Comparison of ENCODE assay signal across 8 mouse cellular contexts in the genomic region with DNA sequence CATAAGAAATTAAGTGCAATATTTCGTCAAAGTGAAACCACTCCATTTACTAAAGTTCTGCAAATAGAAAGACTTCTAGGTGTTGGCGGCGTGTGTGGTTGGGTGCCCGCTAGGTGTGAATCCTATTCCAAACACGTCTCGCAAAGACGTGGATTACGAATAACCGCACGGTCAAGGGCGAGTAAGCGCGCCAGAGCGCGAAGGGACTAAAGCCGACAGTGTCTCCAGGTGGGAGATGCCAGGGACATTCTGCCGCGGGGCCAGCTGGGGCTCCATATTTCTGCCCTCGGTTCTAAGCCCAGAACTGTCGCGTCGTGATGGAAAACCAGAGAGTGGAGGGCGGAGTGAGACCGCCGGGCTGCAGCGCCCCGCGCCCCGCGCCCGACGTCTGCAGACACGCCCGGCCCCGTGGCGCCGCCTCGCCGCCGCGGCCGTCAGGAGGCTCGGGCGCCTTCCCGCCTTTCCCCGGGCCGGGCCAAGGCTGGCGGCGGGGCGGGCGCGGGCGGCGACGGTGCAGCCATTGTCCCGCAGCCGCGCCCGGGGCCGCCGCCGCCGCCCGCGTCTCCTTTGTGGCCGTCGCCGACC. TPM values are rescaled to one million over a fixed set of nuclear protein-coding genes. Genes with fewer than 3 reads are reported as not detected.
DNase-seq lines count a peak whose midpoint lies in the region; ATAC-seq and TF ChIP-seq lines count a peak whose summit lies in the region.

No protein-coding gene starts in this region.

- H3K9ac ChIP-seq in midbrain, postnatal 0 days (replicated peaks; ENCODE audit: low read length, poor library complexity, severe bottlenecking) = peak overlapping the region; percentile 92
- H3K9ac ChIP-seq in stomach, embryonic 16.5 days (ENCODE audit: low read length) = peak overlapping the region; percentile 95

- peak overlapping the region; percentile 58 for H3K4me2 ChIP-seq in midbrain, postnatal 0 days (ENCODE audit: low read depth, low read length, poor library complexity, severe bottlenecking)
- H3K4me2 ChIP-seq in stomach, embryonic 16.5 days (ENCODE audit: low read depth, low read length) = peak overlapping the region; percentile 86

- no peaks in the 10 kb centered on the region for H3K9me3 ChIP-seq in midbrain, postnatal 0 days (ENCODE audit: low read length)
- no peaks in the 10 kb centered on the region for H3K9me3 ChIP-seq in stomach, embryonic 16.5 days (replicated peaks; ENCODE audit: control insufficient read depth, low read length)

- TF ChIP-seq POLR2A in kidney, adult 2 months (IDR thresholded peaks at IDR 0.05; ENCODE audit: low read depth, low read length) = no peak

- TF ChIP-seq CTCF in kidney, adult 2 months (conservative IDR thresholded peaks at IDR 0.05; ENCODE audit: insufficient read depth, insufficient read length, low read depth, low read length) = no peak
- peak; percentile 30 for TF ChIP-seq CTCF in midbrain, postnatal 0 days (IDR thresholded peaks at IDR 0.05)

- DNase-seq in 3134 (ENCODE audit: extremely low read depth, insufficient read length, low spot score) = peak; percentile 78
- DNase-seq in ZHBTc4 (ENCODE audit: low read depth, low spot score) = peak; percentile 73
- DNase-seq in embryo, embryonic 11.5 days (ENCODE audit: low read depth, low spot score) = peak; percentile 16
- DNase-seq in heart, adult 18-20 months = peak; percentile 62 to 75
- DNase-seq in kidney, adult 2 months = peak; percentile 62
- peak; percentile 45 for DNase-seq in liver
- DNase-seq in midbrain, postnatal 0 days (ENCODE audit: low spot score) = peak; percentile 64

- no peaks in the 10 kb centered on the region for H3K36me3 ChIP-seq in kidney, adult 2 months (ENCODE audit: control insufficient read depth, insufficient read depth, low read length)
- H3K36me3 ChIP-seq in midbrain, postnatal 0 days (ENCODE audit: insufficient read depth, low read length) = no peaks in the 10 kb centered on the region
- no peaks in the 10 kb centered on the region for H3K36me3 ChIP-seq in stomach, embryonic 16.5 days (ENCODE audit: control insufficient read depth, insufficient read depth, low read length)

- peak overlapping the region; percentile 32 for H3K27ac ChIP-seq in kidney, adult 2 months (ENCODE audit: insufficient read depth, low read depth, low read length)
- peak overlapping the region; percentile 89 for H3K27ac ChIP-seq in midbrain, postnatal 0 days (ENCODE audit: low read depth, low read length)
- peak overlapping the region; percentile 90 for H3K27ac ChIP-seq in stomach, embryonic 16.5 days (ENCODE audit: low read length)

- peaks cover 6% of the 10 kb centered on the region; the same call in 1 of the 2 replicates for H3K4me1 ChIP-seq in kidney, adult 2 months (ENCODE audit: control insufficient read depth, insufficient read depth, low read length)
- no peaks in the 10 kb centered on the region; the same call in 1 of the 2 replicates for H3K4me1 ChIP-seq in midbrain, postnatal 0 days (ENCODE audit: insufficient read depth, low read length)
- H3K4me1 ChIP-seq in stomach, embryonic 16.5 days (ENCODE audit: control insufficient read depth, insufficient read depth, low read length) = peaks cover 13% of the 10 kb centered on the region; the same call in 1 of the 2 replicates

- WGBS in kidney, adult 2 months = 1% methylated on average over 66 of the region's 68 CpGs
- under 1% methylated on average over 30 of the region's 68 CpGs for WGBS in midbrain, postnatal 0 days
- under 1% methylated on average over 48 of the region's 68 CpGs for WGBS in stomach, embryonic 16.5 days

- peak; percentile 49 for ATAC-seq in midbrain, postnatal 0 days (ENCODE audit: low FRiP score)
- ATAC-seq in stomach, embryonic 16.5 days (ENCODE audit: insufficient read depth, low FRiP score) = peak; percentile 76

- H3K27me3 ChIP-seq in kidney, adult 2 months (replicated peaks; ENCODE audit: control insufficient read depth, insufficient read depth, low read length) = no peaks in the 10 kb centered on the region
- H3K27me3 ChIP-seq in midbrain, postnatal 0 days (ENCODE audit: insufficient read depth, low read length) = no peaks in the 10 kb centered on the region
- no peaks in the 10 kb centered on the region for H3K27me3 ChIP-seq in stomach, embryonic 16.5 days (ENCODE audit: control insufficient read depth, insufficient read depth, low read length)

- peak overlapping the region; percentile 54 for H3K4me3 ChIP-seq in kidney, adult 2 months (ENCODE audit: insufficient read depth, low read depth, low read length)
- H3K4me3 ChIP-seq in midbrain, postnatal 0 days (ENCODE audit: low read depth, low read length) = peak overlapping the region; percentile 80
- peak overlapping the region; percentile 79 for H3K4me3 ChIP-seq in stomach, embryonic 16.5 days (replicated peaks; ENCODE audit: low read length)

RNA-seq across cellular contexts. Expression of a gene that starts 0.9 kb away (rescaled TPM):
- 1 to 10 TPM; 2.9 to 3.0 TPM for total RNA-seq in heart, adult 18-20 months (2021)
- 4.9 and 5.4 TPM in 2 replicates for polyA plus RNA-seq in kidney, adult 2 months (2012; rRNA removed)
- total RNA-seq in midbrain, postnatal 0 days (2014; rRNA removed) = 22.9 and 25.2 TPM in 2 replicates
- polyA plus RNA-seq in midbrain, postnatal 0 days (2015; fragmentation: Nextera tagmentation; extraction: Ambion mirVana) = 15.5 and 15.8 TPM in 2 replicates
- polyA plus RNA-seq in stomach, embryonic 16.5 days (2015; fragmentation: Nextera tagmentation; extraction: Ambion mirVana) = 17.4 and 19.2 TPM in 2 replicates

RNA-seq across cellular contexts. Expression of a gene that starts 41.6 kb away (rescaled TPM):
- 10 to 100 TPM; 22.4 to 30.2 TPM for total RNA-seq in heart, adult 18-20 months (2021)
- 21.6 and 32.1 TPM in 2 replicates for polyA plus RNA-seq in kidney, adult 2 months (2012; rRNA removed)
- total RNA-seq in midbrain, postnatal 0 days (2014; rRNA removed) = 2.9 and 4.1 TPM in 2 replicates
- 15.6 and 20.6 TPM in 2 replicates for polyA plus RNA-seq in midbrain, postnatal 0 days (2015; fragmentation: Nextera tagmentation; extraction: Ambion mirVana)
- 44.4 and 46.6 TPM in 2 replicates for polyA plus RNA-seq in stomach, embryonic 16.5 days (2015; fragmentation: Nextera tagmentation; extraction: Ambion mirVana)

RNA-seq across cellular contexts. Expression of a gene that starts 41.9 kb away (rescaled TPM):
- total RNA-seq in heart, adult 18-20 months (2021) = 10 to 100 TPM; 74.1 to 78.0 TPM
- polyA plus RNA-seq in kidney, adult 2 months (2012; rRNA removed) = 30.8 and 36.7 TPM in 2 replicates
- 79.2 and 82.4 TPM in 2 replicates for total RNA-seq in midbrain, postnatal 0 days (2014; rRNA removed)
- polyA plus RNA-seq in midbrain, postnatal 0 days (2015; fragmentation: Nextera tagmentation; extraction: Ambion mirVana) = 187 and 198 TPM in 2 replicates
- polyA plus RNA-seq in stomach, embryonic 16.5 days (2015; fragmentation: Nextera tagmentation; extraction: Ambion mirVana) = 287 and 291 TPM in 2 replicates

Comparison
In these comparisons a context has a peak if more than half of its experiments do, and no peak if none do; other contexts are left out.
1. Peak in every context shown above with its lines: DNase-seq, ATAC-seq, H3K4me3 ChIP-seq and H3K27ac ChIP-seq.
2. DNase-seq: peak in every context shown above with its lines; median percentile 78 in 3134; 73 in ZHBTc4; 68 in heart, adult 18-20 months; 64 in midbrain, postnatal 0 days; 62 in kidney, adult 2 months; 45 in liver; 16 in embryo, embryonic 11.5 days.
3. H3K27ac ChIP-seq: peak in every context shown above with its lines; median percentile 90 in stomach, embryonic 16.5 days; 89 in midbrain, postnatal 0 days; 32 in kidney, adult 2 months.